14 mouse cellular contexts compared by ENCODE assay signal in the genomic region with DNA sequence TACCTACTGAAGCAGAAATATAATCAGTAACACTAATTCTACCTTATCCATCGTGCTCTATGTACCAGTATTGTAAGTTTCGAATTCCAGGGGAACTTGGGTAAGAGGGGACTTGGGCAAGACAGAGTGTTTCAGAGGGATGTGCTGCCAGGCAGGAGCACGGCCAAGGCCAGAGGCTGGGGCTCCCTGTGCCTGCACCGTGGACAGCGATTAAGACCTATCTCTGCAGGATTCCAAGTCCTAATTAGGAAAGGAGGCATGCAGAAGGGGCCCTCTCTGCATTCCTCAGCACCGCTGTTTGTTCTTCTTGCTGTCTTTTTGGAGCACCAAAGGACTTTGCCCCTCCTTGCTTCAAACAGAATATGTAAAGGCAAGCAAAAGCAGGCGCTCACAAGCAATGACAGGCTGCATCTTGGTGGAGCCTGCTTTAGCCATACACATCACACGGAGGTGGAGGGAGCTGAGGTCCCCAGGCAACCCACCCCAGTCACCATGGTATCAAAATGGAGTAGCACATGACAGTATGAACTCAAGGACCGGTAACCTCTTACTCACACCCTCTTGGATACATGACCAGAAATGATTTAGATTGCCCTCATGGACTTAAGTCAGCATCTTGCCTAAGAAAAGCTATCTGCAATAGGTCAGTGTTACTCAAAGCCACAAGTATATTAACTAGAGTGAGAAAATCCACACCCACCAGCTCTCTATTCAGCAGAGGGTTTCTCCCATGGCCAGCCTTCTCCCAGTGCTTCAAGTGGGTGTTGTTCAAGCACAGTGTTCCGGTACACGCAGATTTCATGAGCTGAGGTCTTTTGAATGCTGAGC. TPM values are rescaled to one million over a fixed set of nuclear protein-coding genes. Genes with fewer than 3 reads are reported as not detected.
DNase-seq lines count a peak whose midpoint lies in the region; ATAC-seq and TF ChIP-seq lines count a peak whose summit lies in the region.
"Had no signal": no experiment of that assay in that cellular context is flagged by ENCODE, and none has a peak within 500 bp of the region (broad histone marks: within the 10 kb centered on the region; RNA-seq: fewer than 3 reads in every experiment).

No protein-coding gene starts in this region.

- peak; percentile 81 for ATAC-seq in frontal cortex, adult (ENCODE audit: low TSS enrichment)
- ATAC-seq in embryonic facial prominence, embryonic 14.5 days (ENCODE audit: low read depth), result no peak

- no peak for TF ChIP-seq CTCF in small intestine, adult 2 months (IDR thresholded peaks at IDR 0.05; ENCODE audit: extremely low read depth, insufficient read length, insufficient replicate concordance, low read depth, low read length)

- no peak overlapping the region for H3K9ac ChIP-seq in embryonic facial prominence, embryonic 14.5 days (ENCODE audit: low read depth, low read length)
- H3K9ac ChIP-seq: liver, embryonic 14.5 days had no signal

- no peak overlapping the region; the same call in 1 of the 2 replicates for H3K27ac ChIP-seq in embryonic facial prominence, embryonic 14.5 days (replicated peaks; ENCODE audit: low read depth, low read length)
- H3K27ac ChIP-seq in small intestine, adult 2 months (ENCODE audit: insufficient read depth, low read depth, low read length), result peak overlapping the region; percentile 13; the same call in 1 of the 2 replicates
- H3K27ac ChIP-seq: left cerebral cortex, adult 2 months; liver, embryonic 14.5 days had no signal

- no peak overlapping the region for H3K4me3 ChIP-seq in embryonic facial prominence, embryonic 14.5 days (ENCODE audit: low read depth, low read length)
- no peak overlapping the region for H3K4me3 ChIP-seq in small intestine, adult 2 months (ENCODE audit: low read depth, low read length)
- H3K4me3 ChIP-seq: left cerebral cortex, adult 2 months; megakaryocyte, embryonic 14.5 days had no signal

- WGBS in embryonic facial prominence, embryonic 14.5 days, result 48% methylated on average over 11 of the region's 11 CpGs
- WGBS in small intestine, adult 2 months, result 58% methylated on average over 11 of the region's 11 CpGs

- no peaks in the 10 kb centered on the region for H3K4me1 ChIP-seq in embryonic facial prominence, embryonic 14.5 days (ENCODE audit: control insufficient read depth, insufficient read depth, low read length)
- peaks cover 19% of the 10 kb centered on the region for H3K4me1 ChIP-seq in small intestine, adult 2 months (ENCODE audit: control insufficient read depth, insufficient read depth, insufficient read length, low read length)
- H3K4me1 ChIP-seq: megakaryocyte, embryonic 14.5 days had no signal

- no peak for TF ChIP-seq POLR2A in small intestine, adult 2 months (IDR thresholded peaks at IDR 0.05; ENCODE audit: low read depth, low read length)

- H3K36me3 ChIP-seq in embryonic facial prominence, embryonic 14.5 days (ENCODE audit: control insufficient read depth, insufficient read depth, low read length), result no peaks in the 10 kb centered on the region
- H3K36me3 ChIP-seq in small intestine, adult 2 months (ENCODE audit: control insufficient read depth, insufficient read depth, low read length), result peaks cover 66% of the 10 kb centered on the region

- H3K4me2 ChIP-seq in embryonic facial prominence, embryonic 14.5 days (ENCODE audit: low read depth, low read length), result no peak overlapping the region

- H3K9me3 ChIP-seq in embryonic facial prominence, embryonic 14.5 days (ENCODE audit: control insufficient read depth, low read length), result no peaks in the 10 kb centered on the region
- H3K9me3 ChIP-seq: megakaryocyte, embryonic 14.5 days had no signal

- DNase-seq in frontal cortex, postnatal 36 days (ENCODE audit: low spot score in 2 of 2), result no peak
- DNase-seq in layer of hippocampus, adult 9-11 months, result peak; percentile 64
- no peak for DNase-seq in layer of hippocampus, postnatal 10 days (ENCODE audit: low spot score in 2 of 2)
- peak; percentile 59 for DNase-seq in embryonic facial prominence, embryonic 14.5 days (ENCODE audit: low spot score)
- DNase-seq in spleen, adult 18-20 months, result no peak
- no peak for DNase-seq in right cerebral cortex, adult 2 months (ENCODE audit: low spot score in 2 of 2)
- DNase-seq: B cell, adult 2 months; embryo, embryonic 11 days; kidney, adult 8-10 months had no signal

- H3K27me3 ChIP-seq in embryonic facial prominence, embryonic 14.5 days (replicated peaks; ENCODE audit: control insufficient read depth, insufficient read depth, low read length), result no peaks in the 10 kb centered on the region
- H3K27me3 ChIP-seq in small intestine, adult 2 months (ENCODE audit: control insufficient read depth, insufficient read depth, low read length), result no peaks in the 10 kb centered on the region
- H3K27me3 ChIP-seq: megakaryocyte, embryonic 14.5 days had no signal

RNA-seq across cellular contexts. Expression of a gene that starts 37.8 kb away (rescaled TPM):
- 10 to 100 TPM; 28.2 to 34.2 TPM for total RNA-seq in layer of hippocampus, postnatal 10 days (2021)
- polyA plus RNA-seq in embryonic facial prominence, embryonic 14.5 days (2014; fragmentation: Nextera tagmentation; extraction: Ambion mirVana), result 56.8 and 61.8 TPM in 2 replicates
- polyA plus RNA-seq in small intestine, adult 2 months (2012; rRNA removed), result 25.6 and 34.9 TPM in 2 replicates

Comparison
In these comparisons a context has a peak if more than half of its experiments do, and no peak if none do; other contexts are left out.
1. DNase-seq: peak in layer of hippocampus, adult 9-11 months (single experiment) and embryonic facial prominence, embryonic 14.5 days (single experiment); none in frontal cortex, postnatal 36 days (0 of 2), layer of hippocampus, postnatal 10 days (0 of 2), spleen, adult 18-20 months (0 of 2) and right cerebral cortex, adult 2 months (0 of 2).